Mouse (Mus musculus): ENCODE data around the gene Rrp8.

The Rrp8 gene

DNA sequence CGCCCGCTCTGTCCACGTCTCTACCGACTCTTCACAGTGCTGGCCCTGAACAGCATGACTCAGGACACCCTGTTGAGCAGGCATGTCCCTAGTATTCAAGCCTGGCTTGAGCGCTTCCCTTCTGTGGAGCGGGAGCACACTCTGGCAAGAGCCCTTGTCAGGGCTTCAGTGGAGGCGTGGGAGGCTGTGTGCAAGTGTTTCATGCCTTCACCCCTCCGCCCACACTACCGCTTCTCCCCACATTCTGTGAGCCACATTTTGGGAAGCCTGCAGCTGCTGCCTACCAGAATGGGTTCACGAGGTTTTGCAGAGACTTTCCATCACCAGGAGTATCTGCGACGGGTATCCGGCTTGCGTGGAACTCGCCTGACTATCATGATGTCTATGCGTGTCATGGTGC lies 34.0 kb downstream of the Rrp8 start:
- DNase-seq (ENCODE audit: low spot score) = peak; percentile 45

DNA sequence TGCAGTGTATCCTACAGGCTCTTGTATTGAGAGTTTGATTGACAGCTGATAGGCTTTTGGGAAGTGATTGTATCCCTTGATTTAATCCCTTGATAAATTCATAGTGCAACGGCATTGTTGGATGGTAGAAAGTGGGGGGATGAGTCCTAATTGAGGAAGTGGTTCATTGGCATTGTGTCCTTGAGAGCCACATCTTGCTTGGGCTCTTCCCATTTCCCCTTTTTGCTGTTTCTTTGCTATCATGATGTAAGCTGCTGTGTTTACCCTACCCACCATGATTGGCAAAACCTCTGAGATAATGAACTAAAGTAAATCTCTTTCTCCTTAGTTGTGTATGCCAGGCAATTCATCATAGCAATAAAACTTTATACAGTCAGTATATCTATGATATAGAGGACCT lies 46.3 kb downstream of the Rrp8 start:
- DNase-seq (ENCODE audit: low spot score) = no peak

DNA sequence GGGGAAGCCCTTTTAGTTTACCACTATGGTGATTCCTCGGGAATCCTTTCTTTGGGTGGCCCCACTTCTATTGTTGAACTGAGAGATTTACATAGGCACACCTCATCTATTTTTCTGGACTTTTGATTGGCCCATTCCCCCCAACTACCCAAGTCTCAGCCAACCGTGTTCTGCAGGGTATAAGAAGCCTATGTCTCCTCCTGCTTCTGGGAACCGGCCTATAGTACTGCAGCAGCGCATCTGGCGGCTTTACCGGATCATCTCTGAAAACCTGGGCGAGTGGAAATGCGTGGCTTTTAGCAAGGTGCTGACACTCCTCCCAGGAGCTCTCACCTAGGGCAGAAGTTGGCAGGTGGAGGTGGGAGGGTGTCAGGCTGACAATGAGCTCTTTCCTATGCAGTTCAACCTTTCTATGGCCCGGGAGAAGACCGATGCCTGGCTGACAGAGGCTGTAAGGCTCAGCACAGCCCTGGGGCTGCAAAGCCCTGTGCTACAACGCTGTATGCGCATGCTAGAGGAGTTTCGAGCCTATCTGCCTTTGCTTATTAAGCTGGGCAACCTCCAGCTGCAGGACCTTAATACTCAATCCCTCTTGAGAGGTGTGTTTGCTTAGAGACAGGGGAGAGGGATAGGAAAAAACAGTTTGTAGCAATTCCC lies 51.5 kb downstream of the Rrp8 start:
- DNase-seq (ENCODE audit: low spot score) = no peak

All from layer of hippocampus, adult 11-12 months (tissue).